Mouse (Mus musculus) neural tube, embryonic 11.5 days (tissue): Measurements from ENCODE around the gene Wt1. TPM values are rescaled to one million over a fixed set of nuclear protein-coding genes. Genes with fewer than 3 reads are reported as not detected.

Experiments used
- ATAC-seq: fragments of 200-750 bp; cut with Nextera tagmentation; 2 replicates; pipeline ENCODE4 v1.8.0; 2017; ENCODE audit warnings: moderate number of reproducible peaks, mild to moderate bottlenecking, moderate TSS enrichment, moderate library complexity; ENCODE audit not compliant: insufficient read depth, low FRiP score, low TSS enrichment
- DNase-seq: peaks from one replicate; pipeline ENCODE4 v3.0.0-alpha.2; 2015; ENCODE audit warnings: low spot score
- H3K27ac ChIP-seq: fragments of 300-500 bp; sonication (generic); 2 replicates; pipeline ENCODE4 v1.5.1; 2014; ENCODE audit warnings: low read depth, mild to moderate bottlenecking, low read length
- H3K27me3 ChIP-seq: fragments of 300-500 bp; sonication (generic); 2 replicates; pipeline ENCODE4 v1.6.1; 2014; ENCODE audit warnings: mild to moderate bottlenecking, low read length, mixed read lengths; ENCODE audit not compliant: control insufficient read depth, insufficient read depth
- H3K36me3 ChIP-seq: fragments of 300-500 bp; sonication (generic); 2 replicates; pipeline ENCODE4 v1.6.1; 2014; ENCODE audit warnings: mild to moderate bottlenecking, low read length, moderate library complexity, mixed read lengths; ENCODE audit not compliant: control insufficient read depth, insufficient read depth
- H3K4me1 ChIP-seq: fragments of 300-500 bp; sonication (generic); 2 replicates; pipeline ENCODE4 v1.6.1; 2014; ENCODE audit warnings: low read length, mixed read lengths; ENCODE audit not compliant: control insufficient read depth, insufficient read depth
- H3K4me2 ChIP-seq: fragments of 300-500 bp; sonication (generic); 2 replicates; pipeline ENCODE4 v1.6.1; 2014; ENCODE audit warnings: low read depth, mild to moderate bottlenecking, moderate library complexity
- H3K4me3 ChIP-seq: fragments of 300-500 bp; sonication (generic); 2 replicates; pipeline ENCODE4 v1.5.1; 2014; ENCODE audit warnings: low read depth, low read length
- H3K9ac ChIP-seq: fragments of 300-500 bp; sonication (generic); 2 replicates; pipeline ENCODE4 v1.6.1; 2014; ENCODE audit warnings: mild to moderate bottlenecking, low read length
- H3K9me3 ChIP-seq: fragments of 300-500 bp; sonication (generic); 2 replicates; pipeline ENCODE4 v1.6.1; 2016; ENCODE audit warnings: low read length; ENCODE audit not compliant: control insufficient read depth
- WGBS: fragments of 180-500 bp; shearing (Covaris S2); extraction: QIAGEN DNeasy Blood & Tissue Kit; methylation state at CpG from one replicate; pipeline ENCODE4 v1.1.7; 2014; 5-methylcytosine and 5-hydroxymethylcytosine counted together
- polyA plus RNA-seq: library from polyadenylated mRNA; unstranded; fragments of >200 nt; fragmentation: Nextera tagmentation; extraction: Ambion mirVana; gene quantifications from 2 replicates; pipeline ENCODE4 v1.2.1, GENCODE M21; 2014

The Wt1 gene
- polyA plus RNA-seq, 1 experiment from 2014 or later, result 1.3 TPM

- H3K4me1 ChIP-seq, result no peaks in the 10 kb centered on the region
- H3K9me3 ChIP-seq, result no peaks in the 10 kb centered on the region
- no peak overlapping the region for H3K4me2 ChIP-seq
- 73% methylated on average over 7 of the region's 7 CpGs for WGBS
- ATAC-seq, result no peak
- H3K27ac ChIP-seq, result no peak overlapping the region
- H3K36me3 ChIP-seq, result no peaks in the 10 kb centered on the region
- peaks cover 9% of the 10 kb centered on the region for H3K27me3 ChIP-seq
- no peak overlapping the region for H3K9ac ChIP-seq
- no peak for DNase-seq
- H3K4me3 ChIP-seq, result no peak overlapping the region
Measured at GRCm38 (mm10) chr2:105141371-105141770, 15.0 kb downstream of the Wt1 start.

GRCm38 (mm10) chr2:105143731-105144130 lies 17.4 kb downstream of the Wt1 start:
- Histone ChIP-seq H3K9ac (no peak overlapping the region), H3K4me2 (no peak overlapping the region), H3K27ac (no peak overlapping the region), H3K9me3 (no peaks in the 10 kb centered on the region), H3K4me3 (no peak overlapping the region), H3K27me3 (no peaks in the 10 kb centered on the region), H3K4me1 (no peaks in the 10 kb centered on the region), H3K36me3 (no peaks in the 10 kb centered on the region)
- WGBS, result 95% methylated on average over 14 of the region's 14 CpGs
- ATAC-seq (no peak), DNase-seq (no peak)

GRCm38 (mm10) chr2:105151544-105151943 lies 25.2 kb downstream of the Wt1 start:
- H3K27me3 ChIP-seq, result no peaks in the 10 kb centered on the region
- no peaks in the 10 kb centered on the region for H3K36me3 ChIP-seq
- 90% methylated on average over 5 of the region's 5 CpGs for WGBS
- no peaks in the 10 kb centered on the region for H3K9me3 ChIP-seq
- no peak for DNase-seq
- H3K9ac ChIP-seq, result no peak overlapping the region
- H3K4me3 ChIP-seq, result no peak overlapping the region
- no peak overlapping the region for H3K4me2 ChIP-seq
- no peaks in the 10 kb centered on the region for H3K4me1 ChIP-seq
- ATAC-seq, result no peak
- no peak overlapping the region for H3K27ac ChIP-seq

GRCm38 (mm10) chr2:105153046-105153445 lies 26.7 kb downstream of the Wt1 start:
- Histone ChIP-seq H3K4me3 (no peak overlapping the region), H3K36me3 (no peaks in the 10 kb centered on the region), H3K27ac (no peak overlapping the region), H3K9me3 (no peaks in the 10 kb centered on the region), H3K9ac (no peak overlapping the region), H3K4me2 (no peak overlapping the region), H3K4me1 (no peaks in the 10 kb centered on the region), H3K27me3 (no peaks in the 10 kb centered on the region)
- WGBS, result 73% methylated on average over 1 of the region's 1 CpGs
- DNase-seq (no peak), ATAC-seq (no peak)

GRCm38 (mm10) chr2:105160949-105161348 lies 34.6 kb downstream of the Wt1 start:
- WGBS, result 84% methylated on average over 2 of the region's 2 CpGs
- Histone ChIP-seq H3K27me3 (no peaks in the 10 kb centered on the region), H3K4me1 (no peaks in the 10 kb centered on the region), H3K9ac (no peak overlapping the region), H3K9me3 (no peaks in the 10 kb centered on the region), H3K36me3 (no peaks in the 10 kb centered on the region), H3K4me2 (no peak overlapping the region), H3K4me3 (no peak overlapping the region), H3K27ac (no peak overlapping the region)
- ATAC-seq, result no peak
- DNase-seq, result no peak

- WGBS, result 40% methylated on average over 4 of the region's 4 CpGs
- no peak for ATAC-seq
- H3K27ac ChIP-seq, result no peak overlapping the region
- H3K9ac ChIP-seq, result no peak overlapping the region
- H3K9me3 ChIP-seq, result no peaks in the 10 kb centered on the region
- H3K4me3 ChIP-seq, result no peak overlapping the region
- H3K36me3 ChIP-seq, result no peaks in the 10 kb centered on the region
- no peak for DNase-seq
- no peaks in the 10 kb centered on the region for H3K27me3 ChIP-seq
- no peak overlapping the region for H3K4me2 ChIP-seq
- no peaks in the 10 kb centered on the region for H3K4me1 ChIP-seq
Measured at GRCm38 (mm10) chr2:105162763-105163162, 36.4 kb downstream of the Wt1 start.

- Histone ChIP-seq H3K4me1 (no peaks in the 10 kb centered on the region), H3K4me2 (no peak overlapping the region), H3K9me3 (no peaks in the 10 kb centered on the region), H3K36me3 (no peaks in the 10 kb centered on the region), H3K9ac (no peak overlapping the region), H3K4me3 (no peak overlapping the region), H3K27ac (no peak overlapping the region), H3K27me3 (no peaks in the 10 kb centered on the region)
- ATAC-seq (no peak), DNase-seq (no peak)
- 75% methylated on average over 3 of the region's 3 CpGs for WGBS
Measured at GRCm38 (mm10) chr2:105168137-105168536, 41.8 kb downstream of the Wt1 start.

GRCm38 (mm10) chr2:105174254-105174653 lies 47.9 kb downstream of the Wt1 start:
- Histone ChIP-seq H3K27ac (no peak overlapping the region), H3K4me3 (no peak overlapping the region), H3K4me2 (no peak overlapping the region), H3K27me3 (no peaks in the 10 kb centered on the region), H3K4me1 (no peaks in the 10 kb centered on the region), H3K9ac (no peak overlapping the region), H3K36me3 (no peaks in the 10 kb centered on the region; the same call in 1 of the 2 replicates), H3K9me3 (no peaks in the 10 kb centered on the region)
- ATAC-seq (no peak), DNase-seq (no peak)
- 83% methylated on average over 2 of the region's 2 CpGs for WGBS

GRCm38 (mm10) chr2:105178871-105179270 lies 52.5 kb downstream of the Wt1 start:
- DNase-seq (no peak), ATAC-seq (no peak)
- Histone ChIP-seq H3K27me3 (no peaks in the 10 kb centered on the region), H3K4me1 (no peaks in the 10 kb centered on the region), H3K9ac (no peak overlapping the region), H3K4me2 (no peak overlapping the region), H3K4me3 (no peak overlapping the region), H3K27ac (no peak overlapping the region), H3K36me3 (no peaks in the 10 kb centered on the region; the same call in 1 of the 2 replicates), H3K9me3 (no peaks in the 10 kb centered on the region)
- 88% methylated on average over 12 of the region's 12 CpGs for WGBS
